In genomic region chr4:135931832-135932231, GRCm38 (mm10) we compare ENCODE assay signal across 10 mouse cellular contexts. TPM values are rescaled to one million over a fixed set of nuclear protein-coding genes. Genes with fewer than 3 reads are reported as not detected.
A peak's percentile ranks its signal among the peaks of the same experiment; 100 is the strongest.
DNase-seq lines count a peak whose midpoint lies in the region; ATAC-seq and TF ChIP-seq lines count a peak whose summit lies in the region.
"Had no signal": no experiment of that assay in that cellular context is flagged by ENCODE, and none has a peak within 500 bp of the region (broad histone marks: within the 10 kb centered on the region; RNA-seq: fewer than 3 reads in every experiment).

No protein-coding gene starts in this region.

- no peak overlapping the region for H3K9ac ChIP-seq in liver, postnatal 0 days (replicated peaks)
- no peak overlapping the region for H3K9ac ChIP-seq in hindbrain, embryonic 14.5 days
- H3K9ac ChIP-seq: embryonic facial prominence, embryonic 12.5 days had no signal

- H3K4me2 ChIP-seq in liver, postnatal 0 days (ENCODE audit: low read depth, low read length) = no peak overlapping the region
- H3K4me2 ChIP-seq in hindbrain, embryonic 14.5 days (replicated peaks) = no peak overlapping the region
- H3K4me2 ChIP-seq: embryonic facial prominence, embryonic 12.5 days had no signal

- H3K4me1 ChIP-seq in cerebellum, adult 2 months (ENCODE audit: control insufficient read depth, insufficient read depth, low read length) = no peaks in the 10 kb centered on the region
- H3K4me1 ChIP-seq in spleen, adult 2 months (ENCODE audit: control insufficient read depth, insufficient read depth, insufficient read length) = no peaks in the 10 kb centered on the region
- H3K4me1 ChIP-seq in liver, postnatal 0 days (ENCODE audit: insufficient read depth) = no peaks in the 10 kb centered on the region
- no peaks in the 10 kb centered on the region for H3K4me1 ChIP-seq in hindbrain, embryonic 14.5 days (replicated peaks; ENCODE audit: control insufficient read depth, insufficient read depth, low read length)
- H3K4me1 ChIP-seq: embryonic facial prominence, embryonic 12.5 days had no signal

- WGBS in cerebellum, adult 2 months = 67% methylated on average over 5 of the region's 5 CpGs
- WGBS in spleen, adult 2 months = 79% methylated on average over 5 of the region's 5 CpGs
- 73% methylated on average over 5 of the region's 5 CpGs for WGBS in liver, postnatal 0 days (ENCODE audit: insufficient replicate concordance)
- 73% methylated on average over 5 of the region's 5 CpGs for WGBS in hindbrain, embryonic 14.5 days

- no peak for TF ChIP-seq EP300 in liver, postnatal 0 days (IDR thresholded peaks at IDR 0.05; ENCODE audit: low read depth)

- peak; percentile 68 for TF ChIP-seq CTCF in cerebellum, adult 2 months (IDR thresholded peaks at IDR 0.05; ENCODE audit: borderline replicate concordance, insufficient read depth, low read depth, low read length)
- peak; percentile 59; the same call in 1 of the 2 replicates for TF ChIP-seq CTCF in spleen, adult 2 months (IDR thresholded peaks at IDR 0.05; ENCODE audit: extremely low read depth, insufficient read depth, insufficient read length, insufficient replicate concordance)
- peak; percentile 82 for TF ChIP-seq CTCF in liver, postnatal 0 days (IDR thresholded peaks at IDR 0.05; ENCODE audit: low read depth)

- no peak overlapping the region for H3K27ac ChIP-seq in cerebellum, adult 2 months (ENCODE audit: insufficient read depth, low read length)
- H3K27ac ChIP-seq in spleen, adult 2 months (ENCODE audit: insufficient read depth, low read length) = no peak overlapping the region
- no peak overlapping the region for H3K27ac ChIP-seq in liver, postnatal 0 days (ENCODE audit: low read depth)
- H3K27ac ChIP-seq in hindbrain, embryonic 14.5 days = no peak overlapping the region
- H3K27ac ChIP-seq: embryonic facial prominence, embryonic 12.5 days had no signal

- no peak for TF ChIP-seq POLR2A in cerebellum, adult 2 months (IDR thresholded peaks at IDR 0.05; ENCODE audit: borderline replicate concordance, insufficient read depth, low read length)
- no peak for TF ChIP-seq POLR2A in spleen, adult 2 months (IDR thresholded peaks at IDR 0.05; ENCODE audit: low read depth, low read length)

- peaks cover 35% of the 10 kb centered on the region for H3K36me3 ChIP-seq in spleen, adult 2 months (ENCODE audit: control insufficient read depth, insufficient read depth, low read length)
- H3K36me3 ChIP-seq in liver, postnatal 0 days (replicated peaks; ENCODE audit: insufficient read depth, low read length) = peaks cover 33% of the 10 kb centered on the region
- peaks cover 47% of the 10 kb centered on the region for H3K36me3 ChIP-seq in hindbrain, embryonic 14.5 days (replicated peaks; ENCODE audit: control insufficient read depth, insufficient read depth)

- H3K9me3 ChIP-seq in liver, postnatal 0 days (ENCODE audit: low read length) = no peaks in the 10 kb centered on the region
- no peaks in the 10 kb centered on the region for H3K9me3 ChIP-seq in hindbrain, embryonic 14.5 days (ENCODE audit: control insufficient read depth, low read length)
- H3K9me3 ChIP-seq: embryonic facial prominence, embryonic 12.5 days had no signal

- no peak for ATAC-seq in liver, postnatal 0 days
- no peak for ATAC-seq in hindbrain, embryonic 14.5 days (ENCODE audit: low FRiP score)

- no peak for DNase-seq in cerebellum, adult 2 months
- DNase-seq in cerebellum, adult 11 months = no peak
- peak in 1 of 2 experiments; percentile 33 for DNase-seq in spleen, adult 2 months (ENCODE audit: low read depth in 1 of 2, low spot score in 2 of 2)
- DNase-seq in spleen, postnatal 10 days (ENCODE audit: low spot score in 2 of 2) = no peak
- no peak for DNase-seq in liver, postnatal 0 days
- DNase-seq in thymus, postnatal 4 days = peak; percentile 58
- no peak for DNase-seq in hindbrain, embryonic 14.5 days (ENCODE audit: low spot score)
- no peak for DNase-seq in right cerebral cortex, postnatal 14 days
- DNase-seq: heart, postnatal 14 days had no signal

- H3K27me3 ChIP-seq in cerebellum, adult 2 months (ENCODE audit: control insufficient read depth, insufficient read depth, low read length) = no peaks in the 10 kb centered on the region
- H3K27me3 ChIP-seq in spleen, adult 2 months (ENCODE audit: control insufficient read depth, insufficient read depth, low read length) = no peaks in the 10 kb centered on the region
- H3K27me3 ChIP-seq in liver, postnatal 0 days (ENCODE audit: insufficient read depth, low read length) = no peaks in the 10 kb centered on the region
- no peaks in the 10 kb centered on the region for H3K27me3 ChIP-seq in hindbrain, embryonic 14.5 days (ENCODE audit: control insufficient read depth, insufficient read depth, low read length)
- H3K27me3 ChIP-seq: embryonic facial prominence, embryonic 12.5 days had no signal

- H3K4me3 ChIP-seq in cerebellum, adult 2 months (replicated peaks; ENCODE audit: insufficient read depth, low read depth, low read length) = no peak overlapping the region
- no peak overlapping the region for H3K4me3 ChIP-seq in spleen, adult 2 months (ENCODE audit: extremely low read depth, insufficient read depth, insufficient read length)
- no peak overlapping the region for H3K4me3 ChIP-seq in liver, postnatal 0 days (ENCODE audit: low read depth, low read length)
- no peak overlapping the region for H3K4me3 ChIP-seq in hindbrain, embryonic 14.5 days (replicated peaks; ENCODE audit: low read length)
- H3K4me3 ChIP-seq: embryonic facial prominence, embryonic 12.5 days had no signal

RNA-seq across cellular contexts. Expression of gene Fuca1, which starts 11.3 kb away (rescaled TPM):
- polyA plus RNA-seq in cerebellum, adult 2 months (2012; rRNA removed) = 46.5 and 47.9 TPM in 2 replicates
- polyA plus RNA-seq in spleen, adult 2 months (2012; rRNA removed) = 45.7 TPM in 2 replicates
- polyA plus RNA-seq in liver, postnatal 0 days (2015; fragmentation: Nextera tagmentation; extraction: Ambion mirVana) = 45.2 and 50.7 TPM in 2 replicates
- polyA plus RNA-seq in hindbrain, embryonic 14.5 days (2014; fragmentation: Nextera tagmentation; extraction: Ambion mirVana) = 68.8 and 72.0 TPM in 2 replicates

RNA-seq across cellular contexts. Expression of gene Hmgcl, which starts 14.4 kb away (rescaled TPM):
- 86.9 and 98.7 TPM in 2 replicates for polyA plus RNA-seq in cerebellum, adult 2 months (2012; rRNA removed)
- 27.9 and 32.4 TPM in 2 replicates for polyA plus RNA-seq in spleen, adult 2 months (2012; rRNA removed)
- polyA plus RNA-seq in liver, postnatal 0 days (2015; fragmentation: Nextera tagmentation; extraction: Ambion mirVana) = 351 and 364 TPM in 2 replicates
- polyA plus RNA-seq in hindbrain, embryonic 14.5 days (2014; fragmentation: Nextera tagmentation; extraction: Ambion mirVana) = 60.3 and 63.3 TPM in 2 replicates

RNA-seq across cellular contexts. Expression of gene Gale, which starts 31.7 kb away (rescaled TPM):
- 39.6 and 42.9 TPM in 2 replicates for polyA plus RNA-seq in cerebellum, adult 2 months (2012; rRNA removed)
- polyA plus RNA-seq in spleen, adult 2 months (2012; rRNA removed) = 10.6 and 13.8 TPM in 2 replicates
- 82.2 and 96.5 TPM in 2 replicates for polyA plus RNA-seq in liver, postnatal 0 days (2015; fragmentation: Nextera tagmentation; extraction: Ambion mirVana)
- polyA plus RNA-seq in hindbrain, embryonic 14.5 days (2014; fragmentation: Nextera tagmentation; extraction: Ambion mirVana) = 41.9 and 42.9 TPM in 2 replicates

RNA-seq across cellular contexts. Expression of gene Cnr2, which starts 36.6 kb away (rescaled TPM):
- polyA plus RNA-seq in cerebellum, adult 2 months (2012; rRNA removed) = 0.05 and 0.06 TPM in 2 replicates
- polyA plus RNA-seq in spleen, adult 2 months (2012; rRNA removed) = 44.8 and 47.2 TPM in 2 replicates
- 2.5 and 2.6 TPM in 2 replicates for polyA plus RNA-seq in liver, postnatal 0 days (2015; fragmentation: Nextera tagmentation; extraction: Ambion mirVana)
- 0.13 and 0.17 TPM in 2 replicates for polyA plus RNA-seq in hindbrain, embryonic 14.5 days (2014; fragmentation: Nextera tagmentation; extraction: Ambion mirVana)

RNA-seq across cellular contexts. Expression of gene Lypla2, which starts 40.6 kb away (rescaled TPM):
- 123 and 127 TPM in 2 replicates for polyA plus RNA-seq in cerebellum, adult 2 months (2012; rRNA removed)
- 115 and 178 TPM in 2 replicates for polyA plus RNA-seq in spleen, adult 2 months (2012; rRNA removed)
- 54.2 and 55.5 TPM in 2 replicates for polyA plus RNA-seq in liver, postnatal 0 days (2015; fragmentation: Nextera tagmentation; extraction: Ambion mirVana)
- polyA plus RNA-seq in hindbrain, embryonic 14.5 days (2014; fragmentation: Nextera tagmentation; extraction: Ambion mirVana) = 183 and 191 TPM in 2 replicates
